Mouse (Mus musculus) gastrocnemius, postnatal 25 days (tissue): ENCODE results near the gene Nemp1. TPM values are rescaled to one million over a fixed set of nuclear protein-coding genes. Genes with fewer than 3 reads are reported as not detected.

Experiments used
- total RNA-seq, 2 experiments: library from RNA; stranded (reverse); gene quantifications; 1 replicate in 1 of 2; 2 replicates in 1 of 2; pipeline ENCODE4 v1.2.3; 2021

The Nemp1 gene
- total RNA-seq, 2 experiments from 2014 or later = 1.7 to 2.5 TPM

Other genes starting within 250 kb of the Nemp1 start
- 100 to 1,000 TPM; 308 to 367 TPM for gene Stac3, start 165.2 kb upstream of the Nemp1 start, total RNA-seq
- 10 to 100 TPM; 11.4 to 15.1 TPM for gene Ndufa4l2, start 151.9 kb upstream of the Nemp1 start, total RNA-seq
- gene Shmt2, start 144.5 kb upstream of the Nemp1 start, total RNA-seq = 10 to 100 TPM; 24.9 to 26.6 TPM
- under 1 TPM; 0.26 to 0.32 TPM for gene Nxph4, start 132.3 kb upstream of the Nemp1 start, total RNA-seq
- gene Lrp1, start 45.8 kb upstream of the Nemp1 start, total RNA-seq = 10 to 100 TPM; 58.1 to 64.3 TPM
- 10 to 100 TPM; 16.5 to 21.8 TPM for gene Stat6, start 23.9 kb upstream of the Nemp1 start, total RNA-seq
- 1 to 10 TPM; 2.5 to 4.7 TPM for gene Nab2, start 1.7 kb downstream of the Nemp1 start, total RNA-seq
- gene Myo1a, start 38.3 kb downstream of the Nemp1 start, total RNA-seq = under 1 TPM; 0.10 to 0.21 TPM
- not detected for gene Tac2, start 57.6 kb downstream of the Nemp1 start, total RNA-seq
- 1 to 10 TPM; 4.8 to 5.3 TPM for gene Zbtb39, start 72.6 kb downstream of the Nemp1 start, total RNA-seq
- under 1 TPM; 0.20 to 0.62 TPM for gene Gpr182, start 84.8 kb downstream of the Nemp1 start, total RNA-seq
- gene Rdh1, start 92.8 kb downstream of the Nemp1 start, total RNA-seq = under 1 TPM; 0.05 to 0.08 TPM
- gene Rdh16f1, start 92.9 kb downstream of the Nemp1 start, total RNA-seq = not detected
- under 1 TPM; 0.31 to 0.40 TPM for gene Rdh9, start 109.5 kb downstream of the Nemp1 start, total RNA-seq
- not detected for gene Rdh16, start 134.3 kb downstream of the Nemp1 start, total RNA-seq
- gene Rdh19, start 183.0 kb downstream of the Nemp1 start, total RNA-seq = not detected
- gene Rdh16f2, start 199.6 kb downstream of the Nemp1 start, total RNA-seq = not detected
- not detected for gene Rdh7, start 221.9 kb downstream of the Nemp1 start, total RNA-seq
- gene Sdr9c7, start 231.6 kb downstream of the Nemp1 start, total RNA-seq = not detected